Mouse (Mus musculus) embryonic stem cell, embryonic (primary cell): ENCODE data around the gene Gm6525.

Experiments
- CTCF ChIA-PET, 4 experiments: fragments of 300-600 bp in 2 of 4; fragments of 350-600 bp in 2 of 4; sonication (Branson Sonifier 250); formaldehyde crosslinking; loops; one replicate each; lab custom pipeline; 2022; ENCODE audit warnings: inconsistent platforms in 2 of 4; lab: Charles Lee
- POLR2A ChIA-PET, 4 experiments: fragments of 300-600 bp in 2 of 4; fragments of 350-600 bp in 2 of 4; sonication (Branson Sonifier 250); formaldehyde crosslinking; loops; one replicate each; lab custom pipeline; 2022; ENCODE audit warnings: antibody characterized with exemption in 4 of 4, inconsistent platforms in 1 of 4; lab: Charles Lee

The Gm6525 gene

DNA sequence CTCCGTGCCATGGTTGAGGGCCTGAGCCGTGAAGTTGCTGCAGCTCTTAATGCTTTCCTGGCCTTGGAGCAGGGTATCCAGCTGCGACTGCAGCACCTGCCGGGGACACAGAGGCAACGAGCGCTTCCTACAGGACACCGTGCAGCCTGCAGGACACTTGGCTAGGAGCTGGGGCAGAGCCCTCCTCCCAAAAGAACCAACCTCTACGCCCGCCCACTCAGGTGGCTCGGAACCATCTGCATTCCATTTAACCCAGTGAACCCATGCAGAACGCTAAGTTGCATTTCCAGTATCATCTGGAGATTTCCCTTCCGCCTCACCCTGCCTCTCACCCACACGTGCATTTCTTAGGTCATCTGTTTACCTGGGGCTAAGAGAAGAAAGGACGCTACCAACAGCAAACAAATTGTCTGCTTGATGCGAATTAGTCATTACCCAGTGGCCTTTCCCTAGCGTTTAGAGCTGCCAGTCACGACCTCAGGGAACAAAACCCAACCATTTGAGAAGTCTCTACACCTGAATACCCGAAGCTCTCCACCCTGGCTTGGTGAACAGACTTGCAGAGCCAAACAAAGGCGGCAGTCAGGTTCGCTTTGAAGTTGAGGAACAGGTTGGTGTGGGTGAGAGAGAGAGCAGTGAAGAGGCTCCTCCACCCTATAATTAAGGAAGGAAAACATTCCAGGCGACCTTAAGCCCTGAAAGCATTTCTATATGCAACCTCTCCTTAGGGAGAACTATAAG, 17.4 kb downstream of the Gm6525 start:
- ChIA-PET POLR2A (interaction anchor here in 3 of 4 experiments (1.0 to 5.8 kb wide), 15 partner anchors 10 to 114 kb away, joined by 3 to 69 read pairs (median 6); partner anchors contain the start of genes Gm6525 (in 1 of the 3) and Trim2 (in 1 of the 3)), CTCF (interaction anchor here (0.5 to 2.1 kb wide), 17 partner anchors 9 to 290 kb away, joined by 3 to 15 read pairs (median 4); no protein-coding TSS in a partner anchor)

DNA sequence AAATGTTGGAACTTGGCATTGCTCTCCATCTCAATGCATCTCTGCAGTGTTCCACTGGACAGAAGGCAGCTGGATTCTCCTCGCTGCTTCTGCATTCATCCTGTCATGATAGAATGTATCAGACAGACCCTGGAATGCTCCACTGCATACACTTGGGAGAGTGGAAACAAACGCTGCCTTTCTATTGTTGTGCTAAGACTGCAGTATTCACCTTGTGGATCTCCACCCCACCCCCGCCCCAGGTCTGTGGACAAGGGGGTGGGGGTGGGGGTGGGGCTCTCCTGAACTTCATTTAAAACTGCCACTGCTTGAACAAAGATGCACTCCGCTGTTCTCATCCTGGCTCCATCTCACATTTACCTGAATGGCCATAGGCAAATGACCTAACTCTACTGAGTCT, 20.0 kb downstream of the Gm6525 start:
- CTCF ChIA-PET = interaction anchor here in 3 of 4 experiments (0.6 to 1.6 kb wide), 5 partner anchors 12 to 35 kb away, joined by 3 to 6 read pairs (median 4); no protein-coding TSS in a partner anchor
- POLR2A ChIA-PET = interaction anchor here in 3 of 4 experiments (0.5 to 5.8 kb wide), 12 partner anchors 12 to 198 kb away, joined by 3 to 69 read pairs (median 6); partner anchors contain the start of gene Mnd1 (in 1 of the 3)

DNA sequence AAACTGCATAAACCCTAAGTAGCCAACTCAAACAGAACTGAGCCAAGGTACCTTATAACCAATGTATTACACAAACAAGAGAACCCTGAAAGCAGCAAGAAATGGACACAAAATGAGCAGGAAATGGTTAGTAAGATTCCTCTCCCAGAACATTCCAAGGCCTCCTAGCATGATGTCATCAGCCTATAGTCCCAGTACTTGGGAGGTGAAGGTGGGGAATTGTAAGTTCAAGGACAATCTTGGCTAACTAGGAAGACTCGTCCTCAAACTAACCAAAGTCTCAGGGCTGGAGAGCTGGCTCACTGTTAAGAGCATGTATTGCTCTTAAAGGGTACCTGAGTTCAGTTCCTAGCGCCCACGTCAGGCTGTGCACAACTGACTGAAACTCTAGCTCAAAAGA, 24.3 kb downstream of the Gm6525 start:
- CTCF ChIA-PET = interaction anchor here in 1 of 4 experiments (0.5 to 0.6 kb wide), 2 partner anchors 18 to 434 kb away, joined by 3 read pairs; no protein-coding TSS in a partner anchor
- POLR2A ChIA-PET = interaction anchor here in 1 of 4 experiments (0.8 to 2.3 kb wide), 3 partner anchors 9 to 22 kb away, joined by 4 to 5 read pairs (median 5); no protein-coding TSS in a partner anchor

DNA sequence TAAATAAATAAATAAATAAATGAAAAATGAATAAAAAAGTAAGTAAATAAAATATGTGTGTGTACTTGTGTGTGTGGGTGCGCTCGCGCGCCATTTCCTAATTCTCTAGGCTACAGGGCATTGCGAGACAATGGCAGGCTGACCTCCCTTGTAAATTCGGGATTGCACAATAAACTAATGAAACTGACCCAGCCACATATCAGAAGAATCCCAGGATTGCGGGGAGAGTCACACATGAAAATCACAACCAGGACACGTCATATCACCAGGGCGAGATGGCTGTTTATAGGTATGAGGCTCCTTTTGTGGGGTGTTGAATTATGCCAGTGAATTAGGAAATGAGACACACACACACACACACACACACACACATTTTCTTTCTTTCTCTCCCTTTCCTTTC, 25.6 kb downstream of the Gm6525 start:
- ChIA-PET CTCF (no interaction called here), POLR2A (no interaction called here)

DNA sequence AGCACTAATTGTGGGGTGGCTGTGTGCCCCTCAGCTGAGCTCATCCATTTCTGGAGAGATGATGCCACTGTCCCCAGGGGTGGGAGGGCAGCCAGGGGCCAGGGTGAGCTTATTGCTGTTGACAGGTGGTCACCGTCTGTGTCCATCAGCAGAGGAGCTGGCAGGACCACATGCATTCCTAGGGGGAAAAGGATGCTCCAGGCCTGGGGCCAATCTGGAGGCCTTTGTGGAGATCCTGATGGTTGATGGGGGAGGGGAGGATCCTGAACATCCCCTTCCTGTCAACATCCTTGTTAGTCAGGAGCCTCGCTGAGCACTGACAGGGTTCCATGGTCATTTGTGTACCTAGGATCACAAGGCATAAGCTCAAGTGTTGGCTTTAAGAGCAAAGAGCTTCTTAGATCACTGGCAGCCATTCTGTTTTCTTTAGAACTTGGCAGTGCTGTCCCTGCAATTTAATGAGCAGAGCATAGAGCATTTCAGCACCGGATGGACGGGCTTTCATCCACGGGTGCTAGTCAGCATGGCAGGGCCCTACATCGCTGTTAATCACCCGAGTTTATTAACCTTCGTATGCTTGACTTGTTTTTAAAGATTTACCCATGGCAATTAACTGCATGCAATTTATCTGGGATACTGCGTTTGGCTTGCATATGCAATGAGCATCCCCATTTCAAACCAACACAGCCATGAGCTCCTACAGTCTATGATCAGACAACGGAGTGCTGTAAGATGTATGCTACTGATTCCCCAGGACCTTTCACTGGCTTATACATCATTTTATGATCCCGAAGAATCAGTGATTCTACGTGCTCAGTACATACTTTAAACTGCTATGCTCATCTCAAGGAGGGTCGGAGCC, 26.9 kb downstream of the Gm6525 start:
- ChIA-PET CTCF (interaction anchor here in 1 of 4 experiments (0.5 kb wide), 1 partner anchor 23 kb away, joined by 5 read pairs; no protein-coding TSS in a partner anchor), POLR2A (interaction anchor here in 2 of 4 experiments (1.0 to 1.6 kb wide), 2 partner anchors 19 kb away, joined by 3 to 4 read pairs; no protein-coding TSS in a partner anchor)

DNA sequence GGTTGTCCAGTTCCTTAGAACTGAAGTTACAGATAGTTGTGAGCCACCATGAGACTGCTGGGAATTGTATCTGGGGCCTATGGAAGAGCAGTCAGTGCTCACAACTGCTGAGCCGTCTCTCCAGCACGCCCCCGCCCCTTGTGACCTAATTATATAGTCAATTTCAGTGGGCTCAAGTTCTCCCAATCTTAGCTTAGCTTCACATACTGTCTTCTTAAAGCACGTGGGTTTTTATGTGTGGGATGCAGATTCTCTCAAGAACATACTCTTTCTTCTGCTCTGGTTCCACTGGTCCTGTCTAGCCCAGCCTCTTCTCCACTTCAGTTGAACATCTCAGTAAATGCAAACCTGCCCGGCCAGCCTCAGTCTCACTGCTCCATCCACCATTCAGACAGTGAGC, 30.7 kb downstream of the Gm6525 start:
- ChIA-PET CTCF (interaction anchor here in 1 of 4 experiments (1.1 kb wide), 1 partner anchor 13 kb away, joined by 3 read pairs; no protein-coding TSS in a partner anchor), POLR2A (interaction anchor here in 1 of 4 experiments (1.3 to 1.5 kb wide), 2 partner anchors 8 to 10 kb away, joined by 3 read pairs; no protein-coding TSS in a partner anchor)

DNA sequence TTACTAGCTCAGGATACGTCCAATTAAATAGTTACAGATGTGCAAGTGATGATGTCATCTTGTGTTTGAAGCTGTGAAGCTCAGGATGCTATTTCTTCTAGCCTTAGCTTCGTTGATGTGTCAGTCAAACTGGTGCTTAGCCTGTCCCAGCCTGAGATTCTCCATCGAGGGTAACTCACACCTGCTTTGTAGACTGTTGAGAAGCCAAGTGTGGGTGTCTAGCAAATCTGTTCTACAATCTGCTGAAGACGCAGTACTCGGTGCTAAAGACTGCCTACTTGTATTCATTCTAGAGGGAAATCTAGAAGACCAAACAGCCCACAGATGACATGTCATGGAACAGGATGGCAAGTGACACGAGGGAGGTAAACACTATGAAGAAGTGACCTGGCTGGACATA, 31.7 kb downstream of the Gm6525 start:
- ChIA-PET POLR2A (interaction anchor here in 1 of 4 experiments (1.3 to 1.5 kb wide), 3 partner anchors 9 to 11 kb away, joined by 3 to 5 read pairs (median 3); no protein-coding TSS in a partner anchor), CTCF (interaction anchor here in 1 of 4 experiments (1.1 kb wide), 1 partner anchor 14 kb away, joined by 3 read pairs; no protein-coding TSS in a partner anchor)

DNA sequence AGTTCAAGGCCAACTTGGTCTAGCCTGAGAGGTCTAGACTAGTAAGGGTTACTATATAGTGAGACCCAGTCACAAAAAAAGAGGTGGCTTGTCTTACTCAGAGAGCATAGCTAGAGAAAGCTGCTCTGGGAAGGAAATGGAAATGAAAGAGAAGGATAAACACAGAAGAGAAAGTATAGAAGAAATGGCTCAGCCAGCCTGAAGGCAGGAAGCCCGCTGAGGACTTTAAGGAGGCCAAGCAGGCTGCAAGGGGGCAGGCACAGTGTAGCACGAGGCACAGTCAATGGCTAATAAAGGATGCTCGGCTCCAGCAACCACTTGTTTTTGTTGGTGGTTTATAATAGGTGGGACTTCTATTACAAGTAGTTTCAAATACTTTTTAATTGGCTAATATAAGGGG, 32.2 kb downstream of the Gm6525 start:
- POLR2A ChIA-PET = interaction anchor here in 2 of 4 experiments (0.8 to 2.8 kb wide), 8 partner anchors 9 to 26 kb away, joined by 3 to 9 read pairs (median 4); no protein-coding TSS in a partner anchor
- CTCF ChIA-PET = interaction anchor here in 2 of 4 experiments (0.7 to 1.1 kb wide), 2 partner anchors 15 to 24 kb away, joined by 3 read pairs; no protein-coding TSS in a partner anchor

DNA sequence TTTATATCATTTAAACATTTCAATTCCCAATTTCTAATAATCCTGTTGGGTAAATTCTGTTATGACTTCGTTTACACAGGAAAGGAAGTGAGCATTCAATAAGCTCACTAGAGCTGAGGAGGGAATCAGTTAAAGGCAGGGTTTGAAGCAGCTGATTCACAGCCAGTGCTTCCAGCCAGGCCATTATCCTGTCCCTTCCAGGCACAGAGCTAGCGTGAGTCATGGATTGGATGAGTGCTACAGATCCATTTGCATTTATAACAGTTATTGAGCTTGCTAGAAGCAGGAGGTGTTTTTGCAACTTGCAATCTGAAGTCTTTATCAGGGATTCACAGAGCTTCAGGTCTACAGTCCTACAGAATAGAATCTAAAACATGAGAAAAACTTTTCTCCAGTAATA, 33.5 kb downstream of the Gm6525 start:
- CTCF ChIA-PET = interaction anchor here in 2 of 4 experiments (0.5 to 1.3 kb wide), 2 partner anchors 10 to 17 kb away, joined by 3 to 4 read pairs; no protein-coding TSS in a partner anchor
- POLR2A ChIA-PET = interaction anchor here in 2 of 4 experiments (0.9 to 2.8 kb wide), 10 partner anchors 9 to 51 kb away, joined by 3 to 10 read pairs (median 4); partner anchors contain the start of gene Mnd1 (in 1 of the 2)

DNA sequence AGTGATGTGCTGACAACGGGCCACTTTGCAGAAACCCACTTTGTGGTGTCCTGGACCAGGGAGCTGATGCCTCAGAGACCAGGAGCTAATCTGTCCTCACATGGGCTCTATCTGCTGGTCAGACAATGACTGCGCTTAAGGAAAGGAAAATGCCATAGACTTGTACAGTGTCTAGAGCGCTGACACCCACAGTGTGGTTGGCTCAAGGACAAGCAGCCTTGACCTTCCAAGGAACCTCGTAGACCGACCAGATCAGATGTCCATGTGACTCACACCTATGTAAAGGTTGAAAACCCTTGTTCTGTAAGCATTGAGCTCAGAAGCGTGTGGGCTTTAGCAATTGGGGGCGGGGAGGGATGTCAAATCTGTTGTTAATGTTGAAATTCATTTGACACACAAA, 34.6 kb downstream of the Gm6525 start:
- ChIA-PET POLR2A (interaction anchor here in 2 of 4 experiments (0.8 to 2.8 kb wide), 6 partner anchors 9 to 27 kb away, joined by 3 to 10 read pairs (median 4); no protein-coding TSS in a partner anchor), CTCF (interaction anchor here in 1 of 4 experiments (0.7 kb wide), 1 partner anchor 167 kb away, joined by 5 read pairs; no protein-coding TSS in a partner anchor)

DNA sequence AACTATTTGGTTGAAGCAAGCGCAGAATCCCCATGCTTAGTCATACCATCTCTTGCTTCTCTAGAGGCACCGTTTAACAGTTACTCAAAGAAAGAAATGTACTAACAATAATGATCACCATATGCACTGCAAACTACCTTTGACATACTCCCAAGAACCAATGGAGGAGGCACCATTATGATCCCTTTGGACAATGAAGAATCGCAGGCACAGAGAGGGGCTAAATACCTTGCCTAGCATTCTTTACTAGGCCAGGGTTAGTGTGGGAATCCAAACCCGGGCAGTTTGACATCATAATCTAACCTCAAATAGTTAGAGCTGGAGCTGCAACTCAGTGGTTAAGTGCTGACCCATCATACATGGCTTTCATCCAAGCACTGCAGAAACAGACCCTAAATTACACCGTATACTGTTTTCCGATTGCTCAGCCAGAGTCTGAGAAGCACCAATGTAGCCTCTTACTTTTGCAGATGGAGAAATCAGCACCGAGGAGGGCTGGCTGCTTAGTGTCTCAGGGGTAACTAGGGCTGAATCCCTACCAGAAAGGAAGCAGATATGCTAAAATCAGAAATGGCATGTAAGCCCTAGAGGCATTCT, 35.1 kb downstream of the Gm6525 start:
- CTCF ChIA-PET = interaction anchor here in 2 of 4 experiments (0.7 to 1.5 kb wide), 2 partner anchors 11 to 168 kb away, joined by 5 read pairs; no protein-coding TSS in a partner anchor
- POLR2A ChIA-PET = interaction anchor here in 2 of 4 experiments (0.8 to 2.8 kb wide), 6 partner anchors 9 to 28 kb away, joined by 3 to 10 read pairs (median 4); no protein-coding TSS in a partner anchor

DNA sequence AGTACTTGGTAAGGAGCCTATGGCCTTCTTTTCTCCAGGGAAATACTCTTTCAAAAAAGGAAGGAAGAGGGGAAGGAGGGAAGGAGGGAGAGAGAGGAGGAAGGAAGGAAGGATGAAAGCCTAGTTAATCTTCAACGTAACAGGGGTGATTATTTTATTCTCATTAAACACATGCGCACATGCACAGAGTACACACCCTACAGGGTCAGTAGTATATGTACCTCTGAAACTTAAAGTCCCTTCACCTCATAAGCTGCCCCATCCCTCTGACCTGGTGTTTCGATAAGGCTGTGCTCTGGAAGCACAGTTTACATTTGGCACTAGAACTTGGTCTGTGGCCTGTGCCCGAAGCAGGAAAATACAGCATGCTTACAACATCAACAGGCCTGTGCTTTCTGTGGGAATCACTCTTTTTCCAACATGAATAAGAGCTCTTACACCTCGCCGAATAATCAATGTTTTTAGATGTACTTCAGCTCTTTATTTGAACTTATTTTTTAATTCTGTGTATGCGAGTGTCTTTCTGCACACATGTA, 37.5 kb downstream of the Gm6525 start:
- CTCF ChIA-PET = interaction anchor here in 2 of 4 experiments (0.7 to 1.3 kb wide), 1 partner anchor 14 kb away, joined by 3 to 6 read pairs; no protein-coding TSS in a partner anchor
- POLR2A ChIA-PET = interaction anchor here in 2 of 4 experiments (0.9 to 1.4 kb wide), 3 partner anchors 24 to 53 kb away, joined by 3 read pairs; no protein-coding TSS in a partner anchor

DNA sequence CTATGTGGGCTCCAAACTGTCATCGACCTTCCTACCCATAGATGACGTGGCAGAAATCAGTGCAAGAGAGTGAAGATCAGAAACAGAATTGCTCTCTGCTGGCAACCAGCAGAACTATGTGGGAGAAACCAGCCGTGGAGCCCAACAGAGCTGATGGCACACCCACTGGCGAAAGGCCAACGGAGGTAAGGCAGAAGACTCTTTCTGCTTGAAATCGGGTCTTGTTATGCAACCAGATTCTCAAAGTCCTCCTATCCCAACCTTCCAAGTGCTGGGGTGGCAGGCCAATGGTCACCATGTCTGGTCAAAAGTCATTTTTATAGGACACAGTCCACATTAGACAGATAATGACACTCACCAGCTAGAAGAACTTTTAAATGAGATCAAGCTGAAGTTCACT, 40.6 kb downstream of the Gm6525 start:
- CTCF ChIA-PET = no interaction called here
- POLR2A ChIA-PET = interaction anchor here in 2 of 4 experiments (0.5 to 1.7 kb wide), 4 partner anchors 9 to 121 kb away, joined by 3 to 4 read pairs (median 3); no protein-coding TSS in a partner anchor

DNA sequence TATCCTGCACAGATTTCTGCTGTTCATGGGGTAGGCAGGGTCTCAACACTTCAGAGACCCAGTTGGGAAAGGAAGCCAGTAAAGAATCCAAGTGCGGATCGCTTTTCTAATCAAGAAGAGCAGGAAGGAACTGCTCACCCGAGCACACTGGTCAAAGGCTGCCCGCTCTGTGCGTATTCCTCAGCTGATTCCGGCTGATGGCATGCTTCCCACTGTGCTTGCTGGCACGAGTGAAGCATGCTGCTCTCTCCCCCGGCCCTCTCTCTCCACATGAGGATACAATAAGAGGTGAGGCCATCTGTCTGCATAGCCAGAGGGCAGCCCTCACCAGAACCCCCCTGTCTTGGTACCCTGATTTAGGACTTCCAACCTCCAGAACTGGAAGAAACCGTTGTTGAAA, 41.3 kb downstream of the Gm6525 start:
- POLR2A ChIA-PET = interaction anchor here in 1 of 4 experiments (1.4 to 1.7 kb wide), 2 partner anchors 10 kb away, joined by 3 to 4 read pairs; no protein-coding TSS in a partner anchor
- CTCF ChIA-PET = no interaction called here

DNA sequence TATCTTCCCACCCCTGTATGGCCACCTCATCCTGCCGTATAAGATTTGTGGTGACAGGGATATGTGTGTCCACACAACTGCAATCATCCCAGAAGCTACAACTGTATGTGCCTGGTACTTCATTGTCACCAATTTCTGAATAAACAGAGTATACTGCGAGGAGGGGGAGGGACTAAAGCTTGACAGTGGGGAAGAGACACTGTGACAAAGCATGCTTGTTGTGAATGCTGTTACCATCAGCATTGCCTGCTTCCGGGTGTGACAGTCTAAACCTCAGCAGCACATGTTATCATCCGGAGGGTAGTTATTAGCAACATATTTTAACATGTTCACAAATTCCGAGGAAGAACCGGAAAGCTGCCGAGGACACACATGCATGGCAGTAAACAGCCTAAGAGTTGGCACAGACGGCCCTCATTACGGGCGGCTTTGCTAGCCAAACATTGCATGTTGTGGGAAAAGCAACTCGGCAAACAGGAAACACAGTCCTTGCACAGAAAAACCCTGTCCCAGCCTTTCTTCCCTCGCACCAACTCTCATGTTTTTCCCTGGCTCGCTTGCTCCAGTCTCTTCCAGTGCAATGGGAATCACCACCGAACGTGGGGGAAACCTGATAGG, 41.9 kb downstream of the Gm6525 start:
- POLR2A ChIA-PET = interaction anchor here in 1 of 4 experiments (0.6 kb wide), 1 partner anchor 40 kb away, joined by 3 read pairs; no protein-coding TSS in a partner anchor
- CTCF ChIA-PET = interaction anchor here in 2 of 4 experiments (0.6 to 1.2 kb wide), 3 partner anchors 9 to 258 kb away, joined by 3 to 4 read pairs (median 3); no protein-coding TSS in a partner anchor
